Mouse (Mus musculus): ENCODE data around the gene Ssbp4.
A peak's percentile ranks its signal among the peaks of the same experiment; 100 is the strongest.

- no peak for TF ChIP-seq EP300 (IDR thresholded peaks at IDR 0.05; ENCODE audit: low read depth)
- TF ChIP-seq CTCF (IDR thresholded peaks at IDR 0.05; ENCODE audit: low read depth): peak; percentile 72
Measured at GRCm38 (mm10) chr8:70560096-70560495, 48.6 kb downstream of the Ssbp4 start.
